Mouse (Mus musculus) c-Kit-positive CD71-positive TER-119-positive erythroid progenitor cells, embryonic 14.5 days (primary cell): Measurements from ENCODE around the gene Endov.

Source experiments
- DNase-seq: peaks from one replicate; pipeline ENCODE4 v3.0.0-alpha.2; 2013; ENCODE audit warnings: low spot score

Endov gene

GRCm38 (mm10) chr11:119490861-119491689 lies at the start of gene Endov:
Gene Endov (plus strand): TSS chr11:119491347.
- DNase-seq, result peak; percentile 97

GRCm38 (mm10) chr11:119442199-119442598 lies 48.9 kb upstream of the Endov start:
- no peak for DNase-seq

DNA sequence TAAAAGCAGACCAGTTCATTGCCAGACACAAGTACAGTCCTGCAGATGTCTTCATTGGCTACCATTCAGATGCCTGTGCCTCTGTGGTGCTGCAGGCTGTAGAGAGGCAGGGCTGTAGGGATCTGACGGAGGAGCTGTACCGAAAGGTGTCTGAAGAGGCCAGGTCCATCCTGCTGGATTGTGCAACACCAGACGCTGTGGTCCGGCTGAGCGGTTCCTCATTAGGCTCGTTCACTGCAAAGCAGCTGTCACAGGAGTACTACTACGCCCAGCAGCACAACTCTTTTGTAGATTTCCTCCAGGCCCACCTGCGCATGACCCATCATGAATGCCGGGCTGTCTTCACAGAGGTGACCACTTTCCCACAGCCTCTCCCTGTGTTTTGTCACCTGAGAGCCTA lies 47.7 kb upstream of the Endov start:
- no peak for DNase-seq

GRCm38 (mm10) chr11:119456097-119456496 lies 35.0 kb upstream of the Endov start:
- DNase-seq, result no peak

DNA sequence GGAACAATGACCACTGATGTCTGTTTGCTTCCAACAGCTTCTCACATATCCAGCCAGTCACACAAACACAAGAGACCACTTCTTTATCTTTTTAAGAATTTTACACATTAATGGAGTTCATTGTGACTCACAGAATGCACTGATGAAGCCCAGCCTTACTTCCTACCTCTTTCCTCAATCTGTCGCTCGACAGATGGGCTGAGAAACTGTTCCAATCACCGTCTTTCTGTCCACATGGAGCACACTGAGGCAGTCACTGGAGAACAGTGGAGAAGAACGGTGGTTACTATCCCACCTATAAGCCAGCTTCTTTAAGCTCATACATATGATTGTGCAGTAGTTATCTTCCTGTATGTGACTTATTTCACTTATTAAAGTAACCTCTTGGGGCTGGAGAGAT lies 13.3 kb upstream of the Endov start:
- no peak for DNase-seq

GRCm38 (mm10) chr11:119491690-119492087 lies 542 bp downstream of the Endov start:
- no peak for DNase-seq

- peak; percentile 32 for DNase-seq
Observed at GRCm38 (mm10) chr11:119492830-119493229, 1.7 kb downstream of the Endov start.

DNA sequence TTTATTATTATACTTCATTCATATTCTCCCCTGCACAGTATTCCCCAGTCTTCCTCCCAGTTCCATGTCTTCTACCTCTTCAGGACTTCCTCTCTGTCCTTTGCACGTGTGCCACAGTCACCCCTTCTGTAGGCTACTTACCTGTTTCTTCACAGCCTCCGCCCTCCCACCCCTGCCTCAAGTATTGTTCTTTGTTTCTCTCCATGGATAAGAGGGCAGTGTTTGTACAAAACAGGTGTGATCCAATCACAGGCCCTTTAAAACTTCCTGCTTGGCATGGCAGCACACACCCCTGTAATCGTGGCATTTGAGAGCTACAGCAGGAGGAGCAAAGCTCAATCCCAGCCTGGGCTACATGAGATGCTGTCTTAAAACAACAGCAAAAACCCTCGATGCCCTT lies 2.4 kb downstream of the Endov start:
- no peak for DNase-seq

- no peak for DNase-seq
Observed at GRCm38 (mm10) chr11:119496147-119496546, 5.0 kb downstream of the Endov start.

DNA sequence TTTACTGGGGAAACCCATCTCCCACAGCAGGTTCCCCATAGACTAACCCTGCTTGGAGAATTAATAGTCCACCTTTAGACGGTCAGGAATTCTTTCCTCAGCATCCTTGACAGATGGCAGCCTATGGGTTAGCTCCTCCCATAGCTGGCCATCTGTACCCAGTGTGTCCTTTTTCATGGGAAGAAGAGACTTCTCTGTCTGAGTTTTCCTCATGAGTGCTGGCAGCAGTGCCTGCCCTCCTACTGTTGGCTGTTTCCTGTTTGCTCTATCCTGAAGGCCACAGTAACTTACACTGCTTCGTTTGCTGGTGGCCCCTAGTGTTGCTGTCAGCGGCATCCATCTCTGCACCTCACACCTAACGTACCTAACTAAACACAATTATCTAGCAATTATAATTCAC lies 6.3 kb downstream of the Endov start:
- no peak for DNase-seq

- DNase-seq, result no peak
Observed at GRCm38 (mm10) chr11:119499297-119499696, 8.2 kb downstream of the Endov start.

- DNase-seq, result no peak
Observed at GRCm38 (mm10) chr11:119500011-119500410, 8.9 kb downstream of the Endov start.

- peak; percentile 47 for DNase-seq
Observed at GRCm38 (mm10) chr11:119503675-119504074, 12.5 kb downstream of the Endov start.

DNA sequence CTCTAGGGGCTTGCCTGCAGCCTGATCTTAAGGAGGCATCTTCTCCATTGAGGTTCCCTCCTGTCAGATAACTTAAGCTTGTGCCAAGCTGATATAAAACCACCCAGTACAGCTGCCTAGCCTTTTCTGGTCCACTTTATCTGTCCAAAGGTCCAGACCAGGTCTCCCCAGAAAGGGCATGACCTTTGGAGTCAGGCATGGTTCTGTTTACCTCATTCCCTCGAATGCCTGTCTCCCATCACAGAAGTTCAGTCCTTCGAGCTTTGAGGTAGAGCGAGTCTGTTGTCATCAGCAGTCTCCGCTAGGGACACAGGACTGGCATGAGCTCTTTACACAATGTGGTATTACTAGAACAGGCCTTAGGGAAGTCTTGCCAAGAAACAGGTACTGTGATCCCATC lies 15.2 kb downstream of the Endov start:
- DNase-seq, result no peak

DNA sequence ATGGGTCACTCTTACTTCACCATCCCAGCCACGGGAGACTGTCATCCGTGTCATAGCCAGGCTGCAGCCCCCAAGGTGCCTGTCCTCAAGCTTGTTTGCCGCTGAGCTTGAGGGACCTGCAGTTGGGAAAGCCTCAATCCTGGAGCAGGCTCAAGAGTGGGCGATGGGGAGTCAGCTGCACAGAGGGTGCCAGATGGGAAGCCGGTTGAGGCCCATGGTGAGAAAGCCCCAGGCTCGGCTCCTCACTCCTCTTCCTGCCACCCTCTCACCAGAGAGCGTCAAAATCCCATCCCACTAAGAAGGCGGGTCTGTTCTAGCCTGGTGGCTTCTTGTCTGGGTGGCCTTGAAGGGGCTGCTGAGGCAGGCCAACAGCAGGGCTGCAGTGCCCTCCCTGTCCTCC lies 16.6 kb downstream of the Endov start:
- DNase-seq, result no peak

- no peak for DNase-seq
Observed at GRCm38 (mm10) chr11:119509165-119509776, 18.1 kb downstream of the Endov start.

- no peak for DNase-seq
Observed at GRCm38 (mm10) chr11:119513038-119513659, 22.0 kb downstream of the Endov start.

DNA sequence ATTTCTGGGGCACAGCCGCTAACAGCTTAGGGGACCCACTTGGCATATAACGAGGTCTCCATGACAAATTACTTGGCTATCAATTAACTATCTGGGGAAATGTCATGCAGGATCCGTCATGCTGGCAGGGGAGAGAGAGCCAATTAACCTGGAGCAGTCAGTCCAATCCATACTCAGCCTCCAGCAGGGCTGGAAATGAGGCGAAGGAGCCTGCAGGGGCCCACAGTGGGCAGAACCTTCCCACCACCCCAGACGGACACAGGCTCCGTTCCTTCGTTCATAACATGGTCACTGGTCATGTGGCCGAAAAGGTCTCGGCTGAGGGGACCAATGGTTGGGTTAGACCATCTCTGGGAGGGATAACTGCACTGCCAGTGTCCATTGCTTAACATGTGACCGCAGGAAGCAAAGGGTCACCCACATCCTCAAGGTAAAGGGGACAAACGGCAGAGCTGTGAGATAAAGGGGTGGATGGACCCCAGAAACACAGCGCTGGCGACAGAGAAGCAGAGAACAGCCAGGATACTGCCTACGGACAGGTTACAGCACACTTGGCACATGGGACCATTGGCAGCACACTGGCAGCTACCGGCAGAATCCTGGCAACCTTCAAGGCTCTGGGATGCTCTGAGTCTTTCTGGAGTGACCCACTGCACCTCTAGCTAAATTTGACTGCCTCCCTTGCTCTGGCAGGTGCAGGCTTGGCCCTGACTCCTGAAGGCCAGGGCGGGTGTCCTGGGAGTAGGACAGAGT lies 23.1 kb downstream of the Endov start:
- no peak for DNase-seq

DNA sequence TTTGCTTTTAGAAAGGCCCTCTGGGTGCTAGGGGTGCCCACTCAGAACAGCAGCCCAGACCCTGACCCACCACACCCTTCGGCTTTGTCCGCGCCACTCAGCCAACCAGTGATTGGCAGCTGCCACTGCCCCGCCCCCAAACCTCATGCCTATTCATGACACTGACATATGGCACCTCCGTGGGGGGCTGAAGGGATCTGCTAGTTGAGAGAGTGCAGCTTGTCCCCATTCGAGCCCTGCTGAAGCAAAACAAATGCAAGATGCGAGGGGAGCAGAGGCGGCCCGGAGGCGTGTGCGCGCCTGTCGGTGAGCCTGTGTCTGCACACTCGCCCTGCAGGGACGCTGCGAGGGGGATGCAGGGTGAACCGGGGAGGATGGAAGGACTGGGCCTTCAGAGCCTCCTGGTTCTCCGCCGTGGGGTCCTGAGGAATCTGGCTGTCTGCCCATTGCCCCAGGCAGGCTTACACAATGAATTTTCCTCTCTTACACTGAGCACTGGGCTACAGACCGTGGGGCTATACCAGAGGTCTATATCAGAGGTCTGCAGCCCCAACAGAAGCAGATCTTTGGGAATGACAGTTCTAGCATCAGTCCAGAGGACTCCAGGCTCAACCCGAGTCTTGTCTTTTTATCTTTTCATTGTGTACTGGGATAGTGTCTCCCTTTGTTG lies 24.0 kb downstream of the Endov start:
- DNase-seq, result no peak

- DNase-seq, result no peak
Observed at GRCm38 (mm10) chr11:119515823-119516676, 24.9 kb downstream of the Endov start.
